Mouse (Mus musculus) lung, adult 2 months (tissue): ENCODE results near the gene Ecel1.

Source experiments
- CTCF ChIP-seq: fragments of 200-500 bp; IDR thresholded peaks from 2 replicates; pipeline ENCODE4 v1.5.1; 2011; ENCODE audit warnings: mild to moderate bottlenecking, low read length, control low read depth; ENCODE audit not compliant: insufficient read depth
- POLR2A ChIP-seq: fragments of 200-500 bp; IDR thresholded peaks from 2 replicates; pipeline ENCODE4 v1.6.1; 2011; ENCODE audit warnings: low read depth, mild to moderate bottlenecking, control low read depth, low read length, borderline replicate concordance; ENCODE audit errors: extremely low read depth

DNA sequence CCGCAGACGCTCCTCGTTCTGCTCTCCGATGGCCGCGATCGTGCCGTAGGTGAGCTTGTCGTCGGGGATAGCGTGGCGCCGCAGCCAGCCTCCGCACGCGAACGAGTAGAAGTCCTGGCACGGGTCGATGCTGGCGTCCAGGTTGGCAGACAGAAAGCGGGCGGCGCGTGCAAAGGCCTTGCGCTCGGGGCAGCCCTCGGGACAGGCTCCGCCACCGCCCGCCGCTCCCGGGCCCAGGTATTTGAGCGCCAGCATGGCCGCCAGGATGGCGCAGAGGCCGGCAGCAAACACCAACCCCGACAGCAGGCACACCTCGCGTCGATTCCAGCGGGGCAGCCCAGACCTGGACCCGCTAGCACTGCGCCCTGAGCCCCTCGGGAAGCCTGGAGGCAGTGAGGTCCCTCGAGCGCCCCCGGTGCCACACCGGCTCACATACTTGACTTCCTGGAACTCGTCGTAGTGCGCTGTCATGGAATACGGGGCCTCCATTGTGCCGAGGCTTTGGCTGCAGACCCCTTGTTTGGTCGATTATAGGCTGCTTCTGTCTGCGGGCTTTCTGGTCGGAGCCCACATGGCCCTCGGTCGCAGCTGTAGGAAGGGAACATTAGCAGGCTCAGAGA is 1.7 kb downstream of the Ecel1 start:
- TF ChIP-seq POLR2A = no peak
- no peak for TF ChIP-seq CTCF
